Mouse (Mus musculus): ENCODE data around the gene Lamc1.

- TF ChIP-seq CTCF (IDR thresholded peaks at IDR 0.05), result no peak
- peak; percentile 33 for TF ChIP-seq EP300 (IDR thresholded peaks at IDR 0.05)
These were observed 141.2 kb downstream of the Lamc1 start for GRCm38 (mm10) chr1:153191237-153191942.
